Mouse (Mus musculus): Measurements from ENCODE around the gene Dagla.

The Dagla gene

GRCm38 (mm10) chr19:10198723-10199122 is 106.0 kb downstream of the Dagla start:
- DNase-seq (ENCODE audit: low spot score in 2 of 2) = peak; percentile 63 to 76

DNA sequence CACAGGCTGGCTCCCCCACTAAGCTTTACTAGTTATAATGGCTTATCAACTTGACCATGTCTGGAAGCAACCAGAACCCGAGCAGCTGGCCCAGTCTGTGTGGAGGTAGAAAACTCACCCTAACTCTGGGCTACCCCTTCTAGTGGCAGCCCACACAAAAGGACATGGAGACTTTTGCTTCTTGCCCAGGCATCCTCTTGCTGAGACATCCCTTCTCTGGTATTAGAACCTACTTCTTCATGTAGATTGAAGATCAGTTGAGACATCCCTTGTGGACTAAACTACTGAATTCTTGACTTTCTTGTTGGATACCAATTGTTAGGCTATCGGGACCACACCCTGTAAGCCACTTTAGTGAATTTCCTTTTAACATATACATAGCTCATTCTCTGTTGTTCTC is 106.4 kb downstream of the Dagla start:
- no peak for DNase-seq (ENCODE audit: low spot score in 2 of 2)

- no peak for DNase-seq (ENCODE audit: low spot score in 2 of 2)
Measured at GRCm38 (mm10) chr19:10197130-10197529, 107.5 kb downstream of the Dagla start.
